Mouse (Mus musculus): Measurements from ENCODE around the gene Sult2a8. TPM values are rescaled to one million over a fixed set of nuclear protein-coding genes. Genes with fewer than 3 reads are reported as not detected.
"Not testable (repeated sequence)": the region's sequence is repeated elsewhere in the genome, so short reads cannot be mapped to it uniquely, and the experiment has no call there.

Sult2a8 gene
- polyA plus RNA-seq (2012; rRNA removed), result not detected in 2 replicates

- Histone ChIP-seq H3K36me3 (ENCODE audit: control insufficient read depth, insufficient read depth, low read length) (no peaks in the 10 kb centered on the region), H3K4me3 (ENCODE audit: insufficient read depth, low read depth, low read length) (no peak within 1 kb of the TSS), H3K27me3 (replicated peaks; ENCODE audit: control insufficient read depth, insufficient read depth, low read length) (no peaks in the 10 kb centered on the region), H3K27ac (ENCODE audit: insufficient read depth, low read depth, low read length) (no peak within 1 kb of the TSS), H3K4me1 (ENCODE audit: control insufficient read depth, insufficient read depth, low read length) (no peaks in the 10 kb centered on the region)
- no peak for TF ChIP-seq POLR2A (IDR thresholded peaks at IDR 0.05; ENCODE audit: low read depth, low read length)
- TF ChIP-seq CTCF (conservative IDR thresholded peaks at IDR 0.05; ENCODE audit: insufficient read depth, insufficient read length, low read depth, low read length), result no peak
- 54% methylated on average over 3 of the region's 3 CpGs for WGBS
- DNase-seq, result no peak
Measured at GRCm38 (mm10) chr7:14446534-14446933, at the start of gene Sult2a8. TSS of gene Sult2a8 (minus strand) at chr7:14446769.

- 90% methylated on average over 4 of the region's 4 CpGs for WGBS
- TF ChIP-seq POLR2A (IDR thresholded peaks at IDR 0.05; ENCODE audit: low read depth, low read length) (no peak), CTCF (conservative IDR thresholded peaks at IDR 0.05; ENCODE audit: insufficient read depth, insufficient read length, low read depth, low read length) (no peak)
- H3K36me3 ChIP-seq (ENCODE audit: control insufficient read depth, insufficient read depth, low read length), result no peaks in the 10 kb centered on the region
- DNase-seq, result no peak
- no peak within 1 kb of the TSS for H3K27ac ChIP-seq (ENCODE audit: insufficient read depth, low read depth, low read length)
- H3K4me1 ChIP-seq (ENCODE audit: control insufficient read depth, insufficient read depth, low read length), result no peaks in the 10 kb centered on the region
- H3K4me3 ChIP-seq (ENCODE audit: insufficient read depth, low read depth, low read length), result no peak within 1 kb of the TSS
- H3K27me3 ChIP-seq (replicated peaks; ENCODE audit: control insufficient read depth, insufficient read depth, low read length), result no peaks in the 10 kb centered on the region
Measured at GRCm38 (mm10) chr7:14494130-14494529, 47.6 kb upstream of the Sult2a8 start, which contains the start of gene Sult2a7. TSS of gene Sult2a7 (minus strand) at chr7:14494230.

DNA sequence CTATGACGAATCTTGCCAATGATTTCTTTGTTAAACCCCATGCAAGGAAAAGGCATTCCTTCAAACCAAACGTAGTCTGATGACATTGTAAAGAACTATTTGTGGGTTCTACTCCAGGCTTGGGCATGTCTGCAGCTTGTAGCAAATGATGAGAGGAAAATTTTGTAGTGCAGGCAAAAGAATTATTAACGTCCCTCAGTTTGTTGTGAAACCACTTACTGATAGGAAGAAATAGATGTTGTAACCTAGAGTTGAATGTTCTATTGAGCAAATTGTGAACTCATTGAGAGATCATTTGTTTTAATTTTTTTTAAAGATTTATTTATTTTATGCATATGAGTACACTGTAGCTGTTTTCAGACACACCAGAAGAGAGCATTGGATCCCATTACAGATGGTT lies 46.3 kb upstream of the Sult2a8 start:
- H3K27me3 ChIP-seq (replicated peaks; ENCODE audit: control insufficient read depth, insufficient read depth, low read length), result no peaks in the 10 kb centered on the region
- DNase-seq, result no peak
- TF ChIP-seq POLR2A (IDR thresholded peaks at IDR 0.05; ENCODE audit: low read depth, low read length) (no peak), CTCF (conservative IDR thresholded peaks at IDR 0.05; ENCODE audit: insufficient read depth, insufficient read length, low read depth, low read length) (no peak)

DNA sequence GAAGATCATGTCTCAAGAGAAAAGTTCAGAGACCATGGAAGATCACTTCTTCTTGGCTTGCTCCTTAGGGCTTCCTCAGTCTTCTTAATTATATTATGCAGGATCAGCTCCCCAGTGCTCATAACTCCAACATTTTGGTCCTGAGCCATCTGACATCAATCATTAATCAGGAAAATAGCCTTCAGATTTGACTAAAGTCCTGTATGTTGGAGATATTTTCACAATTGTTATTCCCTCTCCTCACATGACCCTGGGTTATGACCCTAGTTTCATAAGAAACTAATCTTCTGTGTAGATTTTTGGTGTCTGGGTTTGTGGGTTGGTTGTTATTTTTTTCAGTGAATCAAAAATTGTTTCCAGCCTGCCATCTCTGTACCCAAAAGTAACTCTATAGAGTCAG lies 7.0 kb downstream of the Sult2a8 start:
- H3K27me3 ChIP-seq (replicated peaks; ENCODE audit: control insufficient read depth, insufficient read depth, low read length), result no peaks in the 10 kb centered on the region
- no peaks in the 10 kb centered on the region for H3K36me3 ChIP-seq (ENCODE audit: control insufficient read depth, insufficient read depth, low read length)
- no peak overlapping the region for H3K4me3 ChIP-seq (ENCODE audit: insufficient read depth, low read depth, low read length)
- no peak for DNase-seq
- no peaks in the 10 kb centered on the region for H3K4me1 ChIP-seq (ENCODE audit: control insufficient read depth, insufficient read depth, low read length)
- no peak overlapping the region for H3K27ac ChIP-seq (ENCODE audit: insufficient read depth, low read depth, low read length)
- TF ChIP-seq POLR2A (IDR thresholded peaks at IDR 0.05; ENCODE audit: low read depth, low read length) (no peak), CTCF (conservative IDR thresholded peaks at IDR 0.05; ENCODE audit: insufficient read depth, insufficient read length, low read depth, low read length) (no peak)

More for the DNA sequence above, 46.3 kb upstream of the Sult2a8 start:
- Histone ChIP-seq H3K27ac (ENCODE audit: insufficient read depth, low read depth, low read length) (no peak overlapping the region), H3K36me3 (ENCODE audit: control insufficient read depth, insufficient read depth, low read length) (no peaks in the 10 kb centered on the region), H3K4me3 (ENCODE audit: insufficient read depth, low read depth, low read length) (no peak overlapping the region), H3K4me1 (ENCODE audit: control insufficient read depth, insufficient read depth, low read length) (no peaks in the 10 kb centered on the region)
- 71% methylated on average over 3 of the region's 3 CpGs for WGBS

DNA sequence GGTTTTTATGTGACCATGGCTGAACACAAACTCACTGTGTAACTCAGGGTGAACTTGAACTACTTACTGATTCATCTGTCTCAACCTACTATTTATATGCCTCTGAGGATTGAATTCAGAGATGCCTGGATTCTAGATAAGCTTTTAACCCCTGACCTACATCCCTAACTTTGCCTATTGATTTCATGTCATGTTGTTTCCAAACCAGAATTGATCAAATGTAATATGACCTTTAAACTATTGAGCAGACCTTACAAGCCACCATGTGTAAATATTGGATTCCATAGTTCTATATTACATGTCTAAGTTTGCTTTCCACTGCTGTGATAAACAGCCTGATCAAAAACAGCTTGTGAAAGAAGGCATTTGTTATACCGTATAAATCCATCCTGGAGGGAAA lies 8.1 kb downstream of the Sult2a8 start:
- Histone ChIP-seq H3K36me3 (ENCODE audit: control insufficient read depth, insufficient read depth, low read length) (no peaks in the 10 kb centered on the region), H3K4me1 (ENCODE audit: control insufficient read depth, insufficient read depth, low read length) (no peaks in the 10 kb centered on the region), H3K27me3 (replicated peaks; ENCODE audit: control insufficient read depth, insufficient read depth, low read length) (no peaks in the 10 kb centered on the region), H3K27ac (ENCODE audit: insufficient read depth, low read depth, low read length) (no peak overlapping the region), H3K4me3 (ENCODE audit: insufficient read depth, low read depth, low read length) (no peak overlapping the region)
- 80% methylated on average over 1 of the region's 1 CpGs for WGBS
- TF ChIP-seq CTCF (conservative IDR thresholded peaks at IDR 0.05; ENCODE audit: insufficient read depth, insufficient read length, low read depth, low read length), result no peak
- no peak for TF ChIP-seq POLR2A (IDR thresholded peaks at IDR 0.05; ENCODE audit: low read depth, low read length)
- no peak for DNase-seq

DNA sequence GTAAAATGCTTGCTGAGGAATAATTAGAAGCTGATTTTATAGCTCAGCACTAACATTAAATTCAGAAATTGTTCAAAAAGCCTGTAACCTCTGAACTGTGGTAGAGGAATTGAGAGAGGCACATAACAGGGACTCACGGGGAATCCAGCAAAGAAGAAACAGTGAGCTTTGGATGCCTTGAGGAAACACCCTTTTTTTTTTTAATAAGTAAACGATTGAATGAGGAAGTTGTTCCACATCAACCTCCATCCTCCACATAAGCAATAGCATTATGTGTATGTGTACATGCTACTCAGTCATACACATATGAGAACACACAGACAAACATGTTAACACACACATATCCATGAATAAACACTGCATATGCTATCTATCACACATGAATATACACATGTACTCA lies 8.5 kb downstream of the Sult2a8 start:
- H3K36me3 ChIP-seq (ENCODE audit: control insufficient read depth, insufficient read depth, low read length), result no peaks in the 10 kb centered on the region
- no peak overlapping the region for H3K4me3 ChIP-seq (ENCODE audit: insufficient read depth, low read depth, low read length)
- no peak overlapping the region for H3K27ac ChIP-seq (ENCODE audit: insufficient read depth, low read depth, low read length)
- no peak for TF ChIP-seq CTCF (conservative IDR thresholded peaks at IDR 0.05; ENCODE audit: insufficient read depth, insufficient read length, low read depth, low read length)
- TF ChIP-seq POLR2A (IDR thresholded peaks at IDR 0.05; ENCODE audit: low read depth, low read length), result no peak
- WGBS, result 76% methylated on average over 2 of the region's 2 CpGs
- DNase-seq, result no peak
- no peaks in the 10 kb centered on the region for H3K4me1 ChIP-seq (ENCODE audit: control insufficient read depth, insufficient read depth, low read length)
- H3K27me3 ChIP-seq (replicated peaks; ENCODE audit: control insufficient read depth, insufficient read depth, low read length), result no peaks in the 10 kb centered on the region

DNA sequence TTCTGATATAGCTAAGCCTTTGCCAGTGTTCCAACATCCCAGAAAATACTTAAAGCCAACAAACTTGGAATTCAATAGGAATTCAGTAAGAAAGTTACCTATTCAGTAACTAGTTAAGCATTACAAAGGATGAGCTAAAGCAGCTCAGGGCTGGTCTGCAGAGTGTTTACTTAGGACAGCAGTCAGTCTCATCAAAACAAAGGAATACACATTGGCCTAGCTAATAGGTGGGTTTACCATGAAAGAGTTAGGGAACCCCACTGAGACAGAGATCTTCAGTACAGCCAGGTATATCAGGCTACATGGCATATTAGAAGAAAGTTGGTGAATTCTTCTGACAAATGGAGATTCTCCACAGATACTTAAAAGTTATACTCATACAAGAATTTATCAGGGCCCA lies 47.2 kb downstream of the Sult2a8 start:
- not testable (repeated sequence) for DNase-seq; H3K4me3 ChIP-seq (ENCODE audit: insufficient read depth, low read depth, low read length)

GRCm38 (mm10) chr7:14396462-14396861 lies 50.1 kb downstream of the Sult2a8 start:
- H3K4me3 ChIP-seq (ENCODE audit: insufficient read depth, low read depth, low read length), result no peak overlapping the region
- no peak overlapping the region for H3K27ac ChIP-seq (ENCODE audit: insufficient read depth, low read depth, low read length)
- H3K36me3 ChIP-seq (ENCODE audit: control insufficient read depth, insufficient read depth, low read length), result no peaks in the 10 kb centered on the region
- TF ChIP-seq CTCF (conservative IDR thresholded peaks at IDR 0.05; ENCODE audit: insufficient read depth, insufficient read length, low read depth, low read length), result no peak
- TF ChIP-seq POLR2A (IDR thresholded peaks at IDR 0.05; ENCODE audit: low read depth, low read length), result no peak
- no peaks in the 10 kb centered on the region for H3K4me1 ChIP-seq (ENCODE audit: control insufficient read depth, insufficient read depth, low read length)
- DNase-seq, result no peak
- no peaks in the 10 kb centered on the region for H3K27me3 ChIP-seq (replicated peaks; ENCODE audit: control insufficient read depth, insufficient read depth, low read length)

More for the DNA sequence above, 47.2 kb downstream of the Sult2a8 start:
- H3K36me3 ChIP-seq (ENCODE audit: control insufficient read depth, insufficient read depth, low read length); H3K27ac ChIP-seq (ENCODE audit: insufficient read depth, low read depth, low read length); H3K4me1 ChIP-seq (ENCODE audit: control insufficient read depth, insufficient read depth, low read length); H3K27me3 ChIP-seq (replicated peaks; ENCODE audit: control insufficient read depth, insufficient read depth, low read length): not testable (repeated sequence)

Other genes with a start within 250 kb of the Sult2a8 start
- gene Sult2a6, start 191.9 kb downstream of the Sult2a8 start, polyA plus RNA-seq (2012; rRNA removed), result not detected in 2 replicates
- gene Obox8, start 113.2 kb downstream of the Sult2a8 start, polyA plus RNA-seq (2012; rRNA removed), result not detected in 2 replicates
- gene Sult2a7, start 47.5 kb upstream of the Sult2a8 start, polyA plus RNA-seq (2012; rRNA removed), result not detected in 2 replicates
- 0.02 and 0.04 TPM in 2 replicates for gene Vmn1r90, start 116.7 kb upstream of the Sult2a8 start, polyA plus RNA-seq (2012; rRNA removed)
- gene Obox7, start 212.7 kb upstream of the Sult2a8 start, polyA plus RNA-seq (2012; rRNA removed), result not detected in 2 replicates